Mouse (Mus musculus): ENCODE measurements at regions not wholly inside any gene's neighbourhood (a gene's known extent, or its start where the extent isn't known, plus 50 kb on each side); places are given as distances from the start of the nearest gene placed in this dataset.

- TF ChIP-seq GATA1 (IDR thresholded peaks at IDR 0.05; ENCODE audit: borderline replicate concordance, low read length) (no peak), FLI1 (IDR thresholded peaks at IDR 0.05; ENCODE audit: low read length) (no peak)
Observed at GRCm38 (mm10) chr1:61296831-61297230, 319.1 kb downstream of the Icos start.

Measured in megakaryocyte, embryonic 14.5 days (primary cell).